Mouse (Mus musculus) kidney, adult 2 months (tissue): ENCODE data around the gene Vps54.

Experiments
- CTCF ChIP-seq: fragments of 200-500 bp; conservative IDR thresholded peaks from 2 replicates; pipeline ENCODE4 v1.5.1; 2011; ENCODE audit warnings: low read depth, mild to moderate bottlenecking, control low read depth, low read length, moderate library complexity, mixed read lengths; ENCODE audit not compliant: insufficient read depth, insufficient read length
- POLR2A ChIP-seq: fragments of 200-500 bp; IDR thresholded peaks from one replicate; pipeline ENCODE4 v1.6.1; 2011; ENCODE audit warnings: low read depth, low read length, control low read depth

DNA sequence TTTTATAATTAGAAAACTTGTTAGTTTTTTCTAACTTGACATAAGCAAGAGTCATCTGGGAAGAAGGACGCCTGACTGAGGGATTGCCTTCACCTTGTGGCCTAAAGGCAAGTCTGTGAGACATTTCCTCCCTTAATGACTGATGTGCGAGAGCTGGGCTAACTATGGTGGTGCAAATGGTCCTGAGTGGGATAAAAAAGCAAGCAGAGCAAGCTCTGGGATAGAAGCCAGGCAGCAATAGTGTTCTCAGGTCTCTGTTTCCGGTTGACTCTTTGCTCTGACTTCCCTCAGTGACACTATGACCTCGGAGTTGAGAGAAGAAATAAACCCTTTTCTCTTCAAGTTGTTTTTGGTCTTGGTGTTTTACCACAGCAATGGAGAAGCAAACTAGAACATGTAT lies 2.1 kb upstream of the Vps54 start:
- TF ChIP-seq CTCF (no peak), POLR2A (no peak)
